Mouse (Mus musculus) limb, embryonic 12.5 days (tissue): Measurements from ENCODE around the gene Hpgd. TPM values are rescaled to one million over a fixed set of nuclear protein-coding genes. Genes with fewer than 3 reads are reported as not detected.
A peak's percentile ranks its signal among the peaks of the same experiment; 100 is the strongest.
"Not testable (repeated sequence)": the region's sequence is repeated elsewhere in the genome, so short reads cannot be mapped to it uniquely, and the experiment has no call there.

Source experiments
- ATAC-seq: fragments of 200-750 bp; cut with Nextera tagmentation; 2 replicates; pipeline ENCODE4 v1.8.0; 2017; ENCODE audit warnings: low read depth, moderate TSS enrichment; ENCODE audit not compliant: insufficient number of reproducible peaks, insufficient read depth, low FRiP score, low TSS enrichment
- H3K27ac ChIP-seq: fragments of 300-500 bp; sonication (generic); 2 replicates; pipeline ENCODE4 v1.5.1; 2016; ENCODE audit warnings: mild to moderate bottlenecking, moderate library complexity
- H3K27me3 ChIP-seq: fragments of 300-500 bp; sonication (generic); 2 replicates; pipeline ENCODE4 v1.6.1; 2016; ENCODE audit warnings: mild to moderate bottlenecking, moderate library complexity
- H3K36me3 ChIP-seq: fragments of 300-500 bp; sonication (generic); 2 replicates; pipeline ENCODE4 v1.6.1; 2016; ENCODE audit warnings: mild to moderate bottlenecking, moderate library complexity
- H3K4me1 ChIP-seq: fragments of 300-500 bp; sonication (generic); replicated peaks from 2 replicates; pipeline ENCODE4 v1.6.1; 2016
- H3K4me2 ChIP-seq: fragments of 300-500 bp; sonication (generic); 2 replicates; pipeline ENCODE4 v1.6.1; 2016; ENCODE audit warnings: mild to moderate bottlenecking, moderate library complexity
- H3K4me3 ChIP-seq: fragments of 300-500 bp; sonication (generic); replicated peaks from 2 replicates; pipeline ENCODE4 v1.5.1; 2016; ENCODE audit warnings: mild to moderate bottlenecking
- H3K9ac ChIP-seq: fragments of 300-500 bp; sonication (generic); replicated peaks from 2 replicates; pipeline ENCODE4 v1.6.1; 2016; ENCODE audit warnings: mild to moderate bottlenecking, moderate library complexity
- H3K9me3 ChIP-seq: fragments of 300-500 bp; sonication (generic); 2 replicates; pipeline ENCODE4 v1.6.1; 2016; ENCODE audit warnings: mild to moderate bottlenecking, moderate library complexity
- WGBS: fragments of 180-500 bp; shearing (Covaris S2); methylation state at CpG from one replicate; pipeline ENCODE4 v1.1.7; 2016; 5-methylcytosine and 5-hydroxymethylcytosine counted together
- polyA plus RNA-seq: library from polyadenylated mRNA; unstranded; fragments of >200 nt; fragmentation: Nextera tagmentation; extraction: Ambion mirVana; gene quantifications from 2 replicates; pipeline ENCODE4 v1.2.1, GENCODE M21; 2016

Hpgd gene
- polyA plus RNA-seq, result 14.4 and 15.5 TPM in 2 replicates

DNA sequence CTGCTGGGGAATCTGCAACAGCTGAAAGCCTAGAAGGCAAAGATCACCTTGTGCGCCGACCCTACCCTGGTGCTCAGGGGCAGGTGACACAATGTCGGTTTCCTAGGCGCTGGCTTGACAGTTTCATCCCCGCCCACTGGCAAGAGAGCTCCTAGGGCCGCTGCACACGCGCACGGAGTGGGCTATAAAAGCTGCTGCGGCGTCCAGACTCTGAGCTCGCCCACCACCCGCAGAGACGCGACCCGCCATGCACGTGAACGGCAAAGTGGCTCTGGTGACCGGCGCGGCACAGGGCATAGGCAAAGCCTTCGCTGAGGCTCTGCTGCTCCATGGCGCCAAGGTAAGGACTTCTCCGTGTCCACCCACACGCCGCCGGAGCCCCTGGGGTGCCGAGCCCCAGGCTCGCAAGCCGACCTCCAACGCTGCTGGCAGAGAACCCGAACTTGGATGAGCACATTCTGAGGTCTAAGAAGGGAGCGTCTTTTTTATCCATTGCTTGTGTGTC is at the start of gene Hpgd:
Hpgd (plus strand) TSS at position 213 of the 505 bp plus-strand sequence.
- 0 out of 2 replicates have a peak, but pooled peaks cover 4% of the 10 kb centered on the region for H3K4me1 ChIP-seq
- H3K27me3 ChIP-seq, result peaks cover 22% of the 10 kb centered on the region
- under 1% methylated on average over 33 of the region's 33 CpGs for WGBS
- no peaks in the 10 kb centered on the region for H3K36me3 ChIP-seq
- H3K4me2 ChIP-seq, result peak within 1 kb of the TSS; percentile 86
- peak within 1 kb of the TSS; percentile 52 for H3K4me3 ChIP-seq
- no peaks in the 10 kb centered on the region for H3K9me3 ChIP-seq
- ATAC-seq, result peak; percentile 79
- peak within 1 kb of the TSS; percentile 60 for H3K9ac ChIP-seq
- H3K27ac ChIP-seq, result no peak within 1 kb of the TSS

DNA sequence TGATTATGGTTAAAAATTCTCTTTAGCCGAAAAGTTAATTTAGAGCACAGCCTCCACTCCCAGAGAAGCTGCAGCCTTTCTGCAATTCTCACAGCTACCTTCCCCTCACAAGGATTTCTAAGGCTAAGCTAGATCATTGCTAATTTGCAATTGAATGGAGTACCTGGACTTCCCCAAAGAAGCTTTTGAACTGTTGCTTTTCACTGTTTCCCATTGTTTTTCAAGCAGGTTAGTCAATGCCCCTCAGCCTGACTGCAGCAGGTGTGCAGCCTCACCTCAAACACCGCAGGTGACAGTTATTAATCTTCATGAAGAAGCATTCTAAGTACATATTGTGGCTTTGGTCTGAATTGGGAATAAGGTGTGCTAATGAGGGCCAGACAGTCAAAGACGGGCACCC is 42.7 kb upstream of the Hpgd start:
- H3K27me3 ChIP-seq, H3K27ac ChIP-seq, H3K36me3 ChIP-seq, ATAC-seq, H3K4me3 ChIP-seq, H3K9me3 ChIP-seq, H3K4me1 ChIP-seq, H3K4me2 ChIP-seq, H3K9ac ChIP-seq: not testable (repeated sequence)
- 62% methylated on average over 3 of the region's 3 CpGs for WGBS

DNA sequence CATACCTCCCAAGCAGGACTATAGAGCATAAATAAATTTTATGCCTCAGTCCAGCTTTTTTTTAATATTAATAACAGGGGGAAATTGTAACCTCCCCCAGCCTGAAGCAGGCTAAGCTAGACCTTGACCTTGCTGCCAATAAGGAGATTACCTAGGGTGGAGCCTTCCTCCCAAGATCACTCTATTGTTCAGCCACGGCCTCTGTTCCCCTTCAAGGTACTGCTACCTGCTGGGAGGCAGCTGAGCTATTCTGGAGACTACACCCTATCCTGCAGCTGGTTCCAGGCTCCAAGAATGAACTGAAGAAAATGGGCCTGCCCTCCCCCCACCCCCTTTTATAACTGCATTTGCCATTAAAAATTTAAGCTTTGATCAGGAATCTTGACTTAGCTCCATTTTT is 42.1 kb upstream of the Hpgd start:
- Histone ChIP-seq H3K27ac (no peak overlapping the region), H3K4me2 (no peak overlapping the region), H3K36me3 (no peaks in the 10 kb centered on the region), H3K27me3 (no peaks in the 10 kb centered on the region), H3K9ac (no peak overlapping the region), H3K4me3 (no peak overlapping the region), H3K4me1 (no peaks in the 10 kb centered on the region), H3K9me3 (no peaks in the 10 kb centered on the region)
- 60% methylated on average over 1 of the region's 1 CpGs for WGBS
- no peak for ATAC-seq

- Histone ChIP-seq H3K27ac (no peak overlapping the region), H3K4me3 (no peak overlapping the region), H3K4me1 (no peaks in the 10 kb centered on the region), H3K9me3 (no peaks in the 10 kb centered on the region), H3K27me3 (no peaks in the 10 kb centered on the region), H3K36me3 (no peaks in the 10 kb centered on the region), H3K4me2 (no peak overlapping the region), H3K9ac (no peak overlapping the region)
- 78% methylated on average over 1 of the region's 1 CpGs for WGBS
- no peak for ATAC-seq
These were observed 33.2 kb upstream of the Hpgd start for GRCm38 (mm10) chr8:56261190-56261589.

GRCm38 (mm10) chr8:56269687-56270663 is 24.4 kb upstream of the Hpgd start:
- no peak for ATAC-seq
- H3K27ac ChIP-seq, result no peak overlapping the region

DNA sequence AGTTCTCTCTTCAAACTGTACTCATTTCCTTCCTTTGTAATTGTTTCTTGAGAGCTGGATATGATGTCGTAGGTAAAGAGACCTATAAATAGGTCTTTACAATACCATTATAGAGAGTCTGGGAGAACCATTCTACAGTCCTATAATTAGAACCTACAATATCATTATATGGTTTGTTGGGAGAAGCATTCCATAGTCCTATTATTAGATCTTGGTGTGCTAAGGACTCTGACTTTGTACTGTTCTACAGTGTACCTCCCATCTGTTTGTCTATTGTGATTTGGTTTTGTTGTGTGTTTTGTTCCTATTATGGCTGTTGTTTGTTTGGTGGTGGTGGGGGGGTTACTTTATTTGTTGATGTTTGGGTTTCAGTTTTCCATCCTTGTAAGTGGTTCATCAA is 21.5 kb upstream of the Hpgd start:
- H3K36me3 ChIP-seq, result no peaks in the 10 kb centered on the region
- no peak overlapping the region for H3K27ac ChIP-seq
- no peaks in the 10 kb centered on the region for H3K4me1 ChIP-seq
- H3K4me3 ChIP-seq, result no peak overlapping the region
- H3K27me3 ChIP-seq, result no peaks in the 10 kb centered on the region
- ATAC-seq, result no peak; the same call in 1 of the 2 replicates
- H3K9me3 ChIP-seq, result no peaks in the 10 kb centered on the region
- 22% methylated on average over 1 of the region's 1 CpGs for WGBS
- no peak overlapping the region for H3K9ac ChIP-seq
- H3K4me2 ChIP-seq, result no peak overlapping the region

More at GRCm38 (mm10) chr8:56269687-56270663, 24.4 kb upstream of the Hpgd start:
- Histone ChIP-seq H3K36me3 (no peaks in the 10 kb centered on the region), H3K4me1 (no peaks in the 10 kb centered on the region), H3K4me3 (no peak overlapping the region), H3K4me2 (no peak overlapping the region), H3K27me3 (no peaks in the 10 kb centered on the region), H3K9ac (no peak overlapping the region), H3K9me3 (no peaks in the 10 kb centered on the region)
- WGBS, result 73% methylated on average over 10 of the region's 10 CpGs

- ATAC-seq, result no peak
- Histone ChIP-seq H3K9me3 (no peaks in the 10 kb centered on the region), H3K9ac (no peak overlapping the region), H3K36me3 (no peaks in the 10 kb centered on the region), H3K4me2 (no peak overlapping the region), H3K4me3 (no peak overlapping the region), H3K27me3 (no peaks in the 10 kb centered on the region), H3K4me1 (no peaks in the 10 kb centered on the region), H3K27ac (no peak overlapping the region)
These were observed 19.1 kb upstream of the Hpgd start for GRCm38 (mm10) chr8:56275316-56275715.

DNA sequence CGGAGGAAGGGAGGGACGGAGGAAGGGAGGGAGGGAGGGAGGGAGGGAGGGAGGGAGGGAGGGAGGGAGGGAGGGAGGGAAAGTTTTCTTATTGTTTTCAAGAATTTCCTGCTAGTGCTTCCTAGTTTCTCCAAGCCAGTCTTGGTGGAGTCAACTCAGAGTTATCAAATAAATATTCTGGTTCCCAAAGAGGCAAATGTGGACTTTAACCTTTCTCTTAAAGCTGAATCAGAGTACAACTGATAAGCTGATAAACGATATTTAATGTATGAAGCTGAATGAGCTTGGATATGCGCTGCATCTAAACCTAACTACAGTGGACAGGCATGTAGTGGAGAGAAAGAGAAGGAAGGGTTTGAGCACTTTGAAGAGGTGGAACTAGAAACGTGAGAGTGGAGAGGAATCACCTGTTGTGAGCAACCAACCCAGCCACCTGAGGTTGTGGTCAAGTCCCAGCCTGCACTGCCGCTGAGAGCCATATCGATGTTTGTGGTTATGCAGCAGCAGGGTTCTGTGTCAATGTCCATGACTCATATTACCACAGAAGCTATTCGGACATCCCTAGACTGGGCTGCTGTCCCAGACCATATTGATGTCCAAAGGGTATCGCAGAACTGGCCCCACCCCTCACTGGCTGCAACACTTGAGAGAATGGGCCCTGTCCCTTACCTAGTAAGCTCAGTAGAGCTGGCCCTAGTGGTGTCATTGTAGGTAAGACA is 16.4 kb upstream of the Hpgd start:
- H3K9ac ChIP-seq, result no peak overlapping the region
- WGBS, result 90% methylated on average over 7 of the region's 9 CpGs
- no peak for ATAC-seq

DNA sequence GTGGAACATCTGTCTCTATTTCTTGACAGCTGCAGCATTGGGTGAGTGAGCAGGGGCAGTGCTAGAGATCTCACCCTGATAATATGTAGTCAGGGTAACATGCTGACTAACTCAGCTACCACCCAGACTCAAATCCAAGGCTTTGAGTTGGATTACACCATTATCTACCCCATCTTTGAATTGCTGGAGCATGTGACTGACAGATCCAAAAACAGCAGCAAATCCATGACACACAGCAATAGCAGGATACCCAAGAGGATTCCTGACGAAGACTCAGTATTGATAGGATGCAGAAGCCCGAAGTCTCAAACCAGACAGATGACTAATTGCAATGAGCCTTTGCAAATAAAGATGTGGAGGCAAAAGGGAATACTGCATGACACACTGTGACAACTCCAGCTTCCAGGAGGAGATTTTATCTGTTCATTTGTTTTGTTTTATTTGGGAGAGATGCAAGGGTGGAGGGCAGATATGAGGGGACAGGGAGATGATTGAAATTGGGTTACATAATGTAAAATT is 15.8 kb upstream of the Hpgd start:
- ATAC-seq, result no peak
- no peak overlapping the region for H3K27ac ChIP-seq
- H3K4me1 ChIP-seq, result no peaks in the 10 kb centered on the region
- H3K4me3 ChIP-seq, result no peak overlapping the region
- no peaks in the 10 kb centered on the region for H3K27me3 ChIP-seq
- H3K36me3 ChIP-seq, result no peaks in the 10 kb centered on the region
- 80% methylated on average over 2 of the region's 2 CpGs for WGBS
- no peak overlapping the region for H3K9ac ChIP-seq
- H3K9me3 ChIP-seq, result no peaks in the 10 kb centered on the region
- H3K4me2 ChIP-seq, result no peak overlapping the region

More for the DNA sequence above, 16.4 kb upstream of the Hpgd start:
- Histone ChIP-seq H3K4me1 (no peaks in the 10 kb centered on the region), H3K9me3 (no peaks in the 10 kb centered on the region), H3K36me3 (no peaks in the 10 kb centered on the region), H3K4me3 (no peak overlapping the region), H3K27ac (no peak overlapping the region), H3K4me2 (no peak overlapping the region), H3K27me3 (no peaks in the 10 kb centered on the region)

- Histone ChIP-seq H3K27me3 (no peaks in the 10 kb centered on the region), H3K36me3 (no peaks in the 10 kb centered on the region), H3K9me3 (no peaks in the 10 kb centered on the region), H3K4me3 (no peak overlapping the region), H3K27ac (no peak overlapping the region), H3K9ac (no peak overlapping the region), H3K4me1 (peaks cover 4% of the 10 kb centered on the region; the same call in 1 of the 2 replicates), H3K4me2 (no peak overlapping the region)
- no peak for ATAC-seq
- 68% methylated on average over 1 of the region's 1 CpGs for WGBS
These were observed 10.4 kb upstream of the Hpgd start for GRCm38 (mm10) chr8:56283936-56284335.

DNA sequence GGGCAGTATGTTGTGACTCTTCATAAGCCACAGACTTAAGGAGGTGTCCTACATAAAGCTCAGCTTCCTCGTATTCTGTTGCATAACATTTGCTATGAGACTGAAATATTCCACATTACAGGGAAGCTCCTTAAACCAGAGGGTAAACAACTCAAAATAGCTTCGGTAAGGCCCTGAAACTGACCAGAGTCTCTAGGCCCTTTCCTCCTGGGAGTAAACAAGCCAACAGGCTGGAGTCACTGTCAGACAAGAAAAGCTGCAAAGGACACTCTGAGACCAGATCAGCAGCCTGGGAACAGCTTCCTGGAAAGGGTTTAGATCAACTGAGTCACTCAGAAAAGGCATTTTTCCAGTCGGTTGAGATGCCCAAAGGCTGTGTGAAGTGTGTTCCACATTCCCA is 9.4 kb upstream of the Hpgd start:
- ATAC-seq, result no peak
- WGBS, result 39% methylated on average over 3 of the region's 3 CpGs
- Histone ChIP-seq H3K9ac (no peak overlapping the region), H3K4me1 (peaks cover 4% of the 10 kb centered on the region; the same call in 1 of the 2 replicates), H3K9me3 (no peaks in the 10 kb centered on the region), H3K27ac (no peak overlapping the region), H3K27me3 (no peaks in the 10 kb centered on the region), H3K36me3 (no peaks in the 10 kb centered on the region), H3K4me2 (no peak overlapping the region), H3K4me3 (no peak overlapping the region)
